Mouse (Mus musculus) adrenal gland, adult (tissue): ENCODE measurements at regions not wholly inside any gene's neighbourhood (a gene's known extent, or its start where the extent isn't known, plus 50 kb on each side); places are given as distances from the start of the nearest gene placed in this dataset.

Source experiments
- DNase-seq, 2 experiments: peaks; one replicate each; pipeline ENCODE4 v3.0.0; 2022 to 2023; ENCODE audit warnings: low spot score in 1 of 2; ENCODE audit not compliant: inconsistent age in 2 of 2

- DNase-seq, result no peak
Observed at GRCm38 (mm10) chr11:64762755-64763154, 216.1 kb upstream of the Elac2 start.

GRCm38 (mm10) chr11:64764056-64764455, 214.8 kb upstream of the Elac2 start:
- DNase-seq, result no peak

GRCm38 (mm10) chr11:64776691-64777090, 202.1 kb upstream of the Elac2 start:
- no peak for DNase-seq

GRCm38 (mm10) chr11:64800246-64801121, 178.4 kb upstream of the Elac2 start:
- DNase-seq, result no peak

GRCm38 (mm10) chr11:64801351-64801750, 177.5 kb upstream of the Elac2 start:
- DNase-seq, result no peak

GRCm38 (mm10) chr11:64805567-64805966, 173.3 kb upstream of the Elac2 start:
- DNase-seq, result no peak

- DNase-seq, result no peak
Observed at GRCm38 (mm10) chr11:64812408-64812807, 166.4 kb upstream of the Elac2 start.

GRCm38 (mm10) chr11:64829429-64829828, 149.4 kb upstream of the Elac2 start:
- DNase-seq, result no peak

GRCm38 (mm10) chr11:64832453-64832852, 146.4 kb upstream of the Elac2 start:
- no peak for DNase-seq

GRCm38 (mm10) chr11:64833786-64834185, 145.1 kb upstream of the Elac2 start:
- peak; percentile 6 to 41 for DNase-seq

- no peak for DNase-seq
Observed at GRCm38 (mm10) chr11:64836771-64837170, 142.1 kb upstream of the Elac2 start.

GRCm38 (mm10) chr11:64841092-64841491, 137.7 kb upstream of the Elac2 start:
- no peak for DNase-seq

- DNase-seq, result no peak
Observed at GRCm38 (mm10) chr11:64842775-64843530, 135.9 kb upstream of the Elac2 start.

- no peak for DNase-seq
Observed at GRCm38 (mm10) chr11:64846577-64847147, 132.2 kb upstream of the Elac2 start.

- peak; percentile 5 to 40 for DNase-seq
Observed at GRCm38 (mm10) chr11:64859636-64860035, 119.2 kb upstream of the Elac2 start.

GRCm38 (mm10) chr11:64880674-64881073, 98.2 kb upstream of the Elac2 start:
- no peak for DNase-seq

GRCm38 (mm10) chr11:64884518-64884917, 94.3 kb upstream of the Elac2 start:
- DNase-seq, result no peak

GRCm38 (mm10) chr11:64889335-64890020, 89.4 kb upstream of the Elac2 start:
- DNase-seq, result no peak

GRCm38 (mm10) chr11:64890776-64891175, 88.1 kb upstream of the Elac2 start:
- DNase-seq, result peak; percentile 10 to 60

- no peak for DNase-seq
Observed at GRCm38 (mm10) chr11:64895804-64896466, 82.9 kb upstream of the Elac2 start.
